Mouse (Mus musculus) hindbrain, embryonic 16.5 days (tissue): ENCODE results near the gene Nt5c2. TPM values are rescaled to one million over a fixed set of nuclear protein-coding genes. Genes with fewer than 3 reads are reported as not detected.

ENCODE experiments used
- ATAC-seq: fragments of 200-750 bp; cut with Nextera tagmentation; 2 replicates; pipeline ENCODE4 v1.8.0; 2017; ENCODE audit warnings: moderate TSS enrichment, moderate library complexity
- H3K27ac ChIP-seq: fragments of 300-500 bp; sonication (generic); 2 replicates; pipeline ENCODE4 v1.5.1; 2014; ENCODE audit warnings: low read depth, mild to moderate bottlenecking, control low read depth, low read length, moderate library complexity
- H3K27me3 ChIP-seq: fragments of 300-500 bp; sonication (generic); replicated peaks from 2 replicates; pipeline ENCODE4 v1.6.1; 2014; ENCODE audit warnings: low read length; ENCODE audit not compliant: control insufficient read depth, insufficient read depth
- H3K36me3 ChIP-seq: fragments of 300-500 bp; sonication (generic); 2 replicates; pipeline ENCODE4 v1.6.1; 2014; ENCODE audit warnings: mild to moderate bottlenecking, low read length, moderate library complexity, mixed read lengths; ENCODE audit not compliant: control insufficient read depth, insufficient read depth
- H3K4me1 ChIP-seq: fragments of 300-500 bp; sonication (generic); 2 replicates; pipeline ENCODE4 v1.6.1; 2014; ENCODE audit warnings: low read depth, low read length; ENCODE audit not compliant: control insufficient read depth, insufficient read depth
- H3K4me2 ChIP-seq: fragments of 300-500 bp; sonication (generic); 2 replicates; pipeline ENCODE4 v1.6.1; 2014; ENCODE audit warnings: mild to moderate bottlenecking, low read length, control low read depth, moderate library complexity
- H3K4me3 ChIP-seq: fragments of 300-500 bp; sonication (generic); 2 replicates; pipeline ENCODE4 v1.5.1; 2014; ENCODE audit warnings: mild to moderate bottlenecking, low read length, control low read depth, moderate library complexity
- H3K9ac ChIP-seq: fragments of 300-500 bp; sonication (generic); 2 replicates; pipeline ENCODE4 v1.6.1; 2014; ENCODE audit warnings: low read depth, mild to moderate bottlenecking, control low read depth, low read length, moderate library complexity
- H3K9me3 ChIP-seq: fragments of 300-500 bp; sonication (generic); 2 replicates; pipeline ENCODE4 v1.6.1; 2014; ENCODE audit warnings: mild to moderate bottlenecking, low read length, moderate library complexity; ENCODE audit not compliant: control insufficient read depth
- WGBS: fragments of 180-500 bp; shearing (Covaris S2); extraction: QIAGEN DNeasy Blood & Tissue Kit; methylation state at CpG from one replicate; pipeline ENCODE4 v1.1.7; 2014; 5-methylcytosine and 5-hydroxymethylcytosine counted together
- polyA plus RNA-seq: library from polyadenylated mRNA; unstranded; fragments of >200 nt; fragmentation: Nextera tagmentation; extraction: Ambion mirVana; gene quantifications from 2 replicates; pipeline ENCODE4 v1.2.1, GENCODE M21; 2015

The Nt5c2 gene
- polyA plus RNA-seq, 1 experiment from 2014 or later, result 77.6 TPM

GRCm38 (mm10) chr19:46901323-46901722 lies 113.6 kb downstream of the Nt5c2 start:
- ATAC-seq, result no peak
- no peak overlapping the region for H3K27ac ChIP-seq
- peaks cover 3% of the 10 kb centered on the region for H3K9me3 ChIP-seq
- H3K4me1 ChIP-seq, result no peaks in the 10 kb centered on the region
- H3K27me3 ChIP-seq, result no peaks in the 10 kb centered on the region
- H3K4me3 ChIP-seq, result no peak overlapping the region
- H3K36me3 ChIP-seq, result peaks cover 13% of the 10 kb centered on the region
- WGBS, result 90% methylated on average over 5 of the region's 5 CpGs
- H3K9ac ChIP-seq, result no peak overlapping the region
- H3K4me2 ChIP-seq, result no peak overlapping the region

DNA sequence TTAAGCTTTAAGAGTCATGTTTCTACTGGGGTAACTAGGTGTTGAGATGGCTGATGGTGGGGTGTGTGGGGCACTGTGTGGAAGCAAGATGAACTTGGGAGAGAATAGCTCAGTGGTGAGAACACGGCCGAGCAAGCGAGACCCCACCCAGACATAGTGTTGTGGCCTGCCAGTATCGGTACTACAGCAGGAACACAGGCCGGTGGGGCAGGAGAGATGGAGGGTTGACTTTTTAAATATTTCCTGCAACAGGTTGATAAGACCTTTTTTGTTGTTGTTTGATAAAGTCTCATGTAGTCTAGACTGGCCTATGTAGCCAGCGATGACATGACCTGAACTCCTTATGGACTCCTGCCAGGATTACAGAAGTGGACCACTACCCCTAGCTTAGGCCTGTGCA lies 114.2 kb downstream of the Nt5c2 start:
- peaks cover 13% of the 10 kb centered on the region for H3K36me3 ChIP-seq
- peaks cover 3% of the 10 kb centered on the region for H3K9me3 ChIP-seq

GRCm38 (mm10) chr19:46899871-46900270 lies 115.1 kb downstream of the Nt5c2 start:
- peaks cover 13% of the 10 kb centered on the region for H3K36me3 ChIP-seq
- H3K4me3 ChIP-seq, result no peak overlapping the region
- 79% methylated on average over 5 of the region's 5 CpGs for whole genome bisulfite sequencing
- H3K9me3 ChIP-seq, result peaks cover 3% of the 10 kb centered on the region
- no peak for ATAC-seq
- H3K4me2 ChIP-seq, result no peak overlapping the region
- no peaks in the 10 kb centered on the region for H3K4me1 ChIP-seq
- H3K27ac ChIP-seq, result no peak overlapping the region
- no peak overlapping the region for H3K9ac ChIP-seq
- H3K27me3 ChIP-seq, result no peaks in the 10 kb centered on the region

More for the DNA sequence above, 114.2 kb downstream of the Nt5c2 start:
- no peak for ATAC-seq
- Histone ChIP-seq H3K4me3 (no peak overlapping the region), H3K9ac (no peak overlapping the region), H3K4me2 (no peak overlapping the region), H3K27me3 (no peaks in the 10 kb centered on the region), H3K4me1 (no peaks in the 10 kb centered on the region), H3K27ac (no peak overlapping the region)
- WGBS, result 94% methylated on average over 6 of the region's 6 CpGs

DNA sequence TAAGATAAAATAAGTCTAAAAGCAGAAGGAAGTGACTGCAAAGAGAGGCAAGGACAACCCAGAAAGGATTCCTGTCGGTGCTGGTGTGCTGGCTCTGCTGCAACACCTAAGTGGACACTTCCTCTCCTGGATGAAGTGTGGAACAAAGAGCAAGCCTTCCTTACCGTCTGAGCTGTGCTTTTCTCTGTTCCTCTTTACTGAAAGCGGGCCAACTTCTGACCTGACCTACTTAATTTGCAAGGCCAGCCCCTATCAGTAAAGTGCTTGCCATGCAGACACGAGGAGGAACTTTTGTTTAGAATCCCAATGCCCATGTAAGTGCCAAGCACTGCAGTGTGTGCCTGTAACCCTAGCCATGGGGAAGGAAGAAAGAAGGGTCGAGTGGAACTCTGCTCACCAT lies 115.6 kb downstream of the Nt5c2 start:
- no peak for ATAC-seq
- Histone ChIP-seq H3K4me3 (no peak overlapping the region), H3K4me1 (no peaks in the 10 kb centered on the region), H3K36me3 (peaks cover 13% of the 10 kb centered on the region), H3K9me3 (peaks cover 3% of the 10 kb centered on the region), H3K27me3 (no peaks in the 10 kb centered on the region), H3K9ac (no peak overlapping the region), H3K27ac (no peak overlapping the region), H3K4me2 (no peak overlapping the region)
- WGBS, result 67% methylated on average over 5 of the region's 5 CpGs

GRCm38 (mm10) chr19:46898222-46898621 lies 116.7 kb downstream of the Nt5c2 start:
- WGBS, result 84% methylated on average over 5 of the region's 5 CpGs
- no peaks in the 10 kb centered on the region for H3K4me1 ChIP-seq
- no peak overlapping the region for H3K27ac ChIP-seq
- H3K27me3 ChIP-seq, result no peaks in the 10 kb centered on the region
- peaks cover 13% of the 10 kb centered on the region for H3K36me3 ChIP-seq
- no peak for ATAC-seq
- no peak overlapping the region for H3K4me3 ChIP-seq
- peaks cover 3% of the 10 kb centered on the region for H3K9me3 ChIP-seq
- no peak overlapping the region for H3K4me2 ChIP-seq
- H3K9ac ChIP-seq, result no peak overlapping the region

GRCm38 (mm10) chr19:46897135-46897534 lies 117.8 kb downstream of the Nt5c2 start:
- Histone ChIP-seq H3K4me1 (no peaks in the 10 kb centered on the region), H3K4me3 (no peak overlapping the region), H3K27me3 (no peaks in the 10 kb centered on the region), H3K36me3 (peaks cover 13% of the 10 kb centered on the region), H3K4me2 (no peak overlapping the region), H3K27ac (no peak overlapping the region), H3K9me3 (peaks cover 3% of the 10 kb centered on the region), H3K9ac (no peak overlapping the region)
- ATAC-seq, result no peak
- 89% methylated on average over 3 of the region's 3 CpGs for WGBS

GRCm38 (mm10) chr19:46893484-46893883 lies 121.5 kb downstream of the Nt5c2 start:
- 89% methylated on average over 7 of the region's 7 CpGs for WGBS
- H3K36me3 ChIP-seq, result peaks cover 30% of the 10 kb centered on the region
- H3K9me3 ChIP-seq, result peaks cover 3% of the 10 kb centered on the region
- no peak overlapping the region for H3K4me2 ChIP-seq
- H3K4me1 ChIP-seq, result no peaks in the 10 kb centered on the region
- H3K27ac ChIP-seq, result no peak overlapping the region
- H3K27me3 ChIP-seq, result no peaks in the 10 kb centered on the region
- no peak overlapping the region for H3K4me3 ChIP-seq
- ATAC-seq, result no peak
- no peak overlapping the region for H3K9ac ChIP-seq

DNA sequence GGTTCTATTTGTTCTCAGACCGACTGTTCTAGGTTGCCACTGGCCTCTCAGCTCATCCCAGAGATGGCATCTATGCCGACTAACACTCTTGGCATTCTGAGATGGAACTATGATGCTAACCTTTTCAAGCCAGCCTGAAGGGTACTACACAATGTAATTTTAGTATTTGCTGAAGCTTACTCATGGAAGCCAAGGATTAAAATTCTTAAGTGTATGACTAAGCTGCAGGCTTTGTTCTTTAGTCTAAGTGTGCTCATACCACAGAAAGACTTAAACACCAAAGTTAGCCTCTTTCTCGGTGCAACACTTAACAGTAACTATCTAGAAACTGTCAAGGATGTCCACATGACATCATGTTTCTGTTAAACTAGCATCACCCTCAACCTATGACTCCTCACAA lies 122.1 kb downstream of the Nt5c2 start:
- H3K4me3 ChIP-seq, result no peak overlapping the region
- H3K27me3 ChIP-seq, result no peaks in the 10 kb centered on the region
- no peak for ATAC-seq
- no peaks in the 10 kb centered on the region for H3K4me1 ChIP-seq
- H3K9me3 ChIP-seq, result peaks cover 3% of the 10 kb centered on the region
- 87% methylated on average over 3 of the region's 3 CpGs for WGBS
- H3K27ac ChIP-seq, result no peak overlapping the region
- H3K9ac ChIP-seq, result no peak overlapping the region
- no peak overlapping the region for H3K4me2 ChIP-seq
- peaks cover 31% of the 10 kb centered on the region for H3K36me3 ChIP-seq

DNA sequence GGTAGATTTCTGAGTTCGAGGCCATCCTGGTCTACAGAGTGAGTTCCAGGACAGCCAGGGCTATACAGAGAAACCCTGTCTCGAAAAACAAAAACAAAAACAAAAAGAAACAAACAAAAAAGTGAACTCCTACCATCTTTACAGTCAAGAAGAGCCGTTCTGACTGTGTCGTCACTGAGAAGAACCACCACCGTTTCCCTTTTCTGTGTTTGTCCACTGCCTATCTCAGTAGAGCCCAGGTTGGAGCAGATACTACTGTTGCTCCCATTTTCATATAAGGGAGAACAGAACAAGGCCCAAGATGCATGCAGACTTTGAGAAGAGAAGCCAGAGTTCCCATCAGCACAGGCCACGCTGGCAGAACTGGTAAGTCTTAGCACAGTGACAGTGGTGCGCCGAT lies 124.3 kb downstream of the Nt5c2 start:
- Histone ChIP-seq H3K36me3 (peaks cover 24% of the 10 kb centered on the region), H3K4me3 (no peak overlapping the region), H3K4me1 (no peaks in the 10 kb centered on the region), H3K27me3 (no peaks in the 10 kb centered on the region), H3K9me3 (no peaks in the 10 kb centered on the region), H3K9ac (no peak overlapping the region), H3K27ac (no peak overlapping the region), H3K4me2 (no peak overlapping the region)
- no peak for ATAC-seq
- WGBS, result 96% methylated on average over 8 of the region's 8 CpGs

DNA sequence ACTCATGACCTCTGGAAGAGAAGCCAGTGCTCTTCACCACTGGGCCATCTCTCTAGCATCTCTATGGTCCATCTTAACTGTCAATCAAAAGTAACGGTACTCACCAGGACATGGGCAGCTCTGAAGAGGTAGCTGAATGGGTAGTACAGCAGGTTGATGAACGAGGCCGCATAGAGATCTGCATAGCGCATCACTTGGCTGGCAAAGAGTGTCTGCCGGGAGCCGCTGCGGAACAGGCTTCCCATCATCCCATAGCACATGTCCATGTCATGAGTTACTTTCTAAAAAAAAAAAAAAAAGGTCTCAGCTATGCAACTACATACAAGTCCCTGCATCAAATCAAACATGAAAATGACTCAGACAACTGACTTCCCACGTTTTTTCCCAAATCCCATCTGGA lies 125.3 kb downstream of the Nt5c2 start:
- H3K4me1 ChIP-seq, result no peaks in the 10 kb centered on the region

More for the DNA sequence above, 125.3 kb downstream of the Nt5c2 start:
- WGBS, result 94% methylated on average over 8 of the region's 8 CpGs
- H3K9me3 ChIP-seq, result no peaks in the 10 kb centered on the region
- ATAC-seq, result no peak
- no peak overlapping the region for H3K4me3 ChIP-seq
- H3K9ac ChIP-seq, result no peak overlapping the region
- H3K27me3 ChIP-seq, result no peaks in the 10 kb centered on the region
- H3K4me2 ChIP-seq, result no peak overlapping the region
- H3K27ac ChIP-seq, result no peak overlapping the region
- H3K36me3 ChIP-seq, result peaks cover 32% of the 10 kb centered on the region
